Comparison of ENCODE assay signal across 21 mouse cellular contexts in the genomic region with DNA sequence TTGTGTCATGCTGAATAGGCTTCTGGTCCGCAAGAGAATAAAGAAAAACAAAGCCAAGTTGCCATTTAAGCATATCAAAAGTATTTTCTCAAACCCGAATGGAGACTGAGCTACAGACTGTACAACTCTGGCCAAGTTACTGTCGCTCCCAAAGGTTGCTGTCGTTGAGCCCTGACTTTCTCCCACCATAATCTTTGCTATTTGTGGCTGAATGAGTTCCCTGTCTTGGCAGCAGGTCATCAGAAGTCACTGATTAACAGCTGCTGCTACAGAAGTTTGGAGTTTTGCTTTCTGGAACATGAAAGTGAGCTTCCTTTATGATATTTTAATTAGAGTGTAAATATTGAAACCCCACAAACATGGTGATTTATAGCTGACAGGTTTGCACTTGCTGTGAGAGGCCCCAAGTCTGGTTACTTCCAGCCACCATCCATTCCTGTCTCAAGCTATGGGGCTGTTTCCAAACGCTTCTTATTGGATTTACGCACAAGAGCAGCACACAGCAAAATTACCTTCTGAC.
DNase-seq lines count a peak whose midpoint lies in the region; ATAC-seq lines count a peak whose summit lies in the region.
"Had no signal": no experiment of that assay in that cellular context is flagged by ENCODE, and none has a peak within 500 bp of the region (broad histone marks: within the 10 kb centered on the region; RNA-seq: fewer than 3 reads in every experiment).

No protein-coding gene starts in this region.

- 67% methylated on average over 6 of the region's 6 CpGs for whole genome bisulfite sequencing in heart, embryonic 16.5 days

- 0 out of 2 replicates have a peak, but pooled peaks have one; percentile 49 for ATAC-seq in heart, embryonic 16.5 days (replicated peaks; ENCODE audit: extremely low read depth, insufficient read depth, low FRiP score)
- ATAC-seq in CD4-positive, CD25-positive, alpha-beta regulatory T cell, adult 4 months, result no peak
- ATAC-seq: forebrain, embryonic 16.5 days had no signal

- H3K9ac ChIP-seq in heart, embryonic 16.5 days (ENCODE audit: low read length), result no peak overlapping the region
- H3K9ac ChIP-seq: embryonic facial prominence, embryonic 13.5 days; forebrain, embryonic 12.5 days; hindbrain, embryonic 13.5 days had no signal

- H3K4me3 ChIP-seq in heart, embryonic 16.5 days (ENCODE audit: low read length), result no peak overlapping the region
- H3K4me3 ChIP-seq: embryonic facial prominence, embryonic 13.5 days; forebrain, embryonic 12.5 days; heart, embryonic 10.5 days; hindbrain, embryonic 13.5 days had no signal

- H3K4me1 ChIP-seq in heart, embryonic 16.5 days (ENCODE audit: control insufficient read depth, insufficient read depth, low read length), result 0 out of 2 replicates have a peak, but pooled peaks cover 6% of the 10 kb centered on the region
- H3K4me1 ChIP-seq: embryonic facial prominence, embryonic 13.5 days; forebrain, embryonic 12.5 days had no signal

- no peaks in the 10 kb centered on the region for H3K27me3 ChIP-seq in heart, embryonic 16.5 days (ENCODE audit: control insufficient read depth, insufficient read depth, low read length)
- H3K27me3 ChIP-seq: embryonic facial prominence, embryonic 13.5 days; forebrain, embryonic 12.5 days; hindbrain, embryonic 13.5 days had no signal

- H3K9me3 ChIP-seq in heart, embryonic 16.5 days (replicated peaks; ENCODE audit: control insufficient read depth, low read length), result no peaks in the 10 kb centered on the region
- H3K9me3 ChIP-seq: embryonic facial prominence, embryonic 13.5 days; forebrain, embryonic 12.5 days; heart, embryonic 10.5 days; hindbrain, embryonic 13.5 days had no signal

- no peaks in the 10 kb centered on the region for H3K36me3 ChIP-seq in heart, embryonic 16.5 days (ENCODE audit: control insufficient read depth, insufficient read depth)
- H3K36me3 ChIP-seq: embryonic facial prominence, embryonic 13.5 days; forebrain, embryonic 12.5 days; heart, embryonic 10.5 days; hindbrain, embryonic 13.5 days had no signal

- no peak for DNase-seq in heart, adult 9 months (ENCODE audit: low spot score in 2 of 2)
- DNase-seq in kidney, adult 9 months, result peak; percentile 23
- no peak for DNase-seq in kidney, adult 18-20 months
- peak; percentile 7 for DNase-seq in forelimb bud, embryonic 11.5 days (ENCODE audit: low read depth, low spot score)
- DNase-seq in kidney, postnatal 4 days, result peak; percentile 11 to 20
- DNase-seq in spleen, postnatal 14 days (ENCODE audit: low spot score in 2 of 2), result no peak
- DNase-seq: adrenal gland, postnatal 14 days; B cell, adult 2 months; cerebellum, adult 18-20 months; cerebellum, adult 9-11 months; cerebellum, postnatal 36 days; gastrocnemius, postnatal 25 days; heart, adult 11 months; heart, postnatal 14 days had no signal

- H3K4me2 ChIP-seq in heart, embryonic 16.5 days (ENCODE audit: low read depth, low read length), result no peak overlapping the region
- H3K4me2 ChIP-seq: embryonic facial prominence, embryonic 13.5 days; forebrain, embryonic 12.5 days; hindbrain, embryonic 13.5 days had no signal

- no peak overlapping the region for H3K27ac ChIP-seq in heart, embryonic 16.5 days (ENCODE audit: low read length)
- H3K27ac ChIP-seq: embryonic facial prominence, embryonic 13.5 days; forebrain, embryonic 12.5 days; heart, embryonic 10.5 days; hindbrain, embryonic 13.5 days had no signal

Comparison
In these comparisons a context has a peak if more than half of its experiments do, and no peak if none do; other contexts are left out.
1. DNase-seq: peak in kidney, adult 9 months (single experiment), forelimb bud, embryonic 11.5 days (single experiment) and kidney, postnatal 4 days (2 of 2); none in heart, adult 9 months (0 of 2), kidney, adult 18-20 months (single experiment) and spleen, postnatal 14 days (0 of 2).